Mouse (Mus musculus) thymus, postnatal 14 days (tissue): ENCODE results near the gene Thra.

Experiments used
- DNase-seq: peaks from one replicate; pipeline ENCODE4 v3.0.0; 2021

Gene Thra

GRCm38 (mm10) chr11:98765421-98766309, 25.2 kb downstream of the Thra start:
- DNase-seq = no peak

GRCm38 (mm10) chr11:98766346-98766745, 25.9 kb downstream of the Thra start:
- no peak for DNase-seq

GRCm38 (mm10) chr11:98766816-98767215, 26.4 kb downstream of the Thra start:
- no peak for DNase-seq

GRCm38 (mm10) chr11:98767276-98767675, 26.8 kb downstream of the Thra start:
- DNase-seq = peak; percentile 50

- no peak for DNase-seq
These were observed 27.3 kb downstream of the Thra start for GRCm38 (mm10) chr11:98767713-98768112.

- no peak for DNase-seq
These were observed 27.9 kb downstream of the Thra start for GRCm38 (mm10) chr11:98768127-98769006.

- no peak for DNase-seq
These were observed 28.8 kb downstream of the Thra start for GRCm38 (mm10) chr11:98769007-98769954.

- no peak for DNase-seq
These were observed 29.9 kb downstream of the Thra start for GRCm38 (mm10) chr11:98770096-98770975.

- no peak for DNase-seq
These were observed 30.7 kb downstream of the Thra start for GRCm38 (mm10) chr11:98771131-98771530.

- DNase-seq = no peak
These were observed 31.5 kb downstream of the Thra start for GRCm38 (mm10) chr11:98771844-98772525.

GRCm38 (mm10) chr11:98772667-98773171, 32.3 kb downstream of the Thra start:
- DNase-seq = no peak

- DNase-seq = peak; percentile 98
These were observed 33.3 kb downstream of the Thra start for GRCm38 (mm10) chr11:98773635-98774295.

- no peak for DNase-seq
These were observed 34.3 kb downstream of the Thra start, which contains the start of gene Nr1d1 for GRCm38 (mm10) chr11:98774582-98775347. Nr1d1 (minus strand) TSS chr11:98775333.

- DNase-seq = peak; percentile 90
These were observed 35.1 kb downstream of the Thra start for GRCm38 (mm10) chr11:98775348-98776051.

GRCm38 (mm10) chr11:98776052-98776764, 35.8 kb downstream of the Thra start:
- DNase-seq = no peak

GRCm38 (mm10) chr11:98776843-98777590, 36.6 kb downstream of the Thra start:
- no peak for DNase-seq

GRCm38 (mm10) chr11:98777888-98778287, 37.5 kb downstream of the Thra start:
- no peak for DNase-seq
